Mouse (Mus musculus) right cerebral cortex, postnatal 10 days (tissue): ENCODE results near the gene Cys1.

Source experiments
- DNase-seq, 2 experiments: peaks; one replicate each; pipeline ENCODE4 v3.0.0; 2021; ENCODE audit warnings: low spot score in 2 of 2

The Cys1 gene

DNA sequence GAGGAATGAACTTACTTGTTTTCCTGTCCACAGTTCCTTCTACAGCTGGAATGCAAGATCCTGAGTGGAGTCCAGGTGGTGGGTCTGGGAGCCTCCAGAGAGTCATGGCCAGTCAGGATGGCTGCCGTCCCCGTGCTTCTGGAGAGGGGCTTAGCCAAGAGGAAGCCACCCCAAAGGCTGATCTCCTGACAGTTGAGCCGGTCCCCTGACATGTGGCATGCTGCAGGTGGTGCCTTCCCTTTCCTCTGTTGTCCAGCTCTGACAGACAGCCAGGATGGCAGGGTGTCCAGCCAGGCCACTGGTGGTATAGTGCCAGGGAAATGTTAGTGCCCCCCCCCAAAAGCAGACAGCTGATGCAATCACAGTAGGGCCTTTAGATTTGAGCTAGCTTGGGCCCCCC lies 16.9 kb upstream of the Cys1 start:
- no peak for DNase-seq

DNA sequence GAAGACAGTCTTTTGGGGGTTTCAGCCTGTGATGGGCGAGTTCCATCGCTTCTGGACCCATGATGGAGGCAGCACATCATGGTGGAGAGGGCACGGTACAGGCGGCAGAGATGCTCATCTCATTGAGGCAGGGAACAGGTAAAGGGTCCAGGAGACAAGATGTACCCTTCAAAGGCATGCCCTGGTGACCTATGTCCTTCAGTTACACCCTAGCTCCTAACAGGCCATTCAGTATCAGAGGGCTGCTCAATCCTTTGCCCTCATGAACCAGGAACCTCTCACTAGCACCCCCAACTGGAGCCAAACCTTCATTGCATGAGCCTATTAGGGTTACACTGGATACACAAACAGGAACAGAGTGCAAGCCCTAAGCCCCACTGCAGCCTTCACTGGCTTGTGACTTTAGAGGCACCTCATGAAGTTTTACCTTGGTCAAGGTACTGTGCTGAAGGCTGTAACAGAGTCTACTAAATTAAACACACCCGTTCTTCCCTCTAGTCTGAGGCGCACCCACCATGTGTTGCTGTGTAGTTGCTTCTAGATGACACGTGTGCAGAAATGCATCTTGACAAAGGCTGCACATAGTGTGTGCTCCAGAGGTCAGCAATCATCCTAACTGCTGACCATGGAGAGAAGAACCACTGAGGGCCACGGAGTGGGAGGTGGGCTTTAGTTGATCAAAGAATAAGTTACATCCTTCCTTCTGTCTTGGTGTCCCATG lies 16.0 kb upstream of the Cys1 start:
- no peak for DNase-seq

DNA sequence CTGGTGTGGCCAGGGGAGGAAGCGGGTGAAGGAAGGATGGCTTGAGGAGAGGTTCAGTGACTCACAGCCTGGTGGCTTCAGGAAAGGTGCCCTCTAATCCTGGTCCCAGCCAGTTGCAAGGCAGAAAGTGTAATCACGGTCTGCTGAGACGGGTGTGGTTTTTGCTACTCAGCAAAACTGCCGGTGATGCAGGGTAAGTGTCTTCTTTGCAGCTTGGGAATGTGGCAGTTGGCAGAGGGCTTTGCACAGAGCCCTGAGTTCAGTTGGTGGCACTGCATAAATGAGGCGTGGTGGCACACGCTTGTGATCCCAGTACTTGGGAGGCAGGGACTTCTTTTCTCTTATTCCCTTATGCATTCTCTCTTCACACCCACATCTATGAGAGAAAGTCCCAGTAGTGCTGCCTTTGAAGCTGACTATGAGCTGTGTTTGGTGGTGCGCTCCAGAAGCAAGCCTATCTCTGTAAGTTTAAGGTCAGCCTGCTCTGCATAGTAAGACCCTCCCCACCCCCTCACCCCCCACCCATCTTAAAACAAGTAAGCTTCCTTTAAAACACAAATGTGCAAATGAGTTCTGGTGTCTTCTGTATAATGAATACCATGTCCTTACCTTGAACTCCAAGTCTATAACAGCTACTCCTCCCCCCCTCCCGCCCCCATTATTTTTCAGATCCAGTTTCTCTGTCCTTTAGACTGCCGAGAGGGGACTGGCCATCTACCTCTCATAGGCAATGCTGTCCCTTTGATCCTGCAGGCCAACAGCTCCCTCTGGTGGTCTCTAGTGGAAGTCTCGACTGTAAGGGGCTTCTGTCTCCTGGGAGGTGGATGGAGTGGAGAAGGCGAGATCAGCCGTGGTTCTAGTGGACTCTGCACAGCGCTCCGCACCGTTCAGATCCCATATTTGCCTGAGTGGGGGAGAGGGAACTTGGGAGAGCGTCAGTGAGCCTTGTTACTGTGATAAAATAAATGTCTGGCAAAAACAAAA lies 15.2 kb upstream of the Cys1 start:
- peak; percentile 88 to 93 for DNase-seq

DNA sequence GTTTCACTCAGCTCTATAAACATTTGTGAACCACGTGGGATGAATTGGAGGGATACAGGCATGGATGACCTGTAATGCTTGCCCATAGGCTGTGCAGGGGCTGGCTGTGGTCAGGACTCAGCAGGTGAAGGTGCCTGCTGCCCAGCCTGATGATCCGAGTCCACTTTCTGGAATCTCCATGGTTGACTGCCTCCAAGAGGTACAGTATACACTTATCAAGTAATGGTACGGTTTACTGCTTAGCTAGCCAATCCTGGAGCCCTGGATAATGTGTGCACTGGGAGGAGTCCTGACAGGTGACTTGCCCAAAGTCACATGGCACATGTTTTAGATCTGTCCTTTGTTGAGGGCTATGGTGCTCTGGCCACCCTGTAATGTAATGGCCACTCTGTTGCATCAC lies 8.7 kb upstream of the Cys1 start:
- no peak for DNase-seq

DNA sequence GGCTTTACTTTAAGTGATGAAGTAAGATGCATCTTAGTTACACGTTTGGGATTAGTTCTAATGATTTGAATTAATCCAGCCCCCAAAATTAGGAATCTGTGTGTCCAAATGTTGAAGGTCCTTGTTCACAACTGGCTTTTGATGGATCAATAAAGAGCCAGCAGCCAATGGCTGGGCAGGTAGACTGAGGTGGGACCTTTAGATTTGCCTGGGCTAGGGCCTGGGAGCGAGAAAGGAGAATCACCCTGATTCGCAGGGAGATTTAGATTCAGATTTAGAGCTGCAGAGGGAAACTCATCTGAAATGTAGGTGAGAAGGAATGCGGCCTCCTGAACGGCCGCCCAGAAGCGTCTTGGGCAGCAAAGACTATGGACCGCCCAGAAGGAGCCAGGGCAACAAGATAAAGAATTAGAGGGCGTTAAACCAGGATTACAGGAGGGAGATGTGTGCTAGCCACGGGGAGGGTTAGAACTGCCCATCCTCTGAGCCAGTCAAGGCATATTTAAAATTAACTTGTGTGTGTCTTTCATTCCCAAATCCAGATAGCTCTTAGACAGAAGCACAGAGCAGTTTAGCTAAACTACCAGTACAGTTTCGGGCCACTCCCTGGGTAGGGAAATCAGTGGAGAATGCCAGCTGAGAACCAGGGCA lies 5.2 kb upstream of the Cys1 start:
- no peak for DNase-seq

DNA sequence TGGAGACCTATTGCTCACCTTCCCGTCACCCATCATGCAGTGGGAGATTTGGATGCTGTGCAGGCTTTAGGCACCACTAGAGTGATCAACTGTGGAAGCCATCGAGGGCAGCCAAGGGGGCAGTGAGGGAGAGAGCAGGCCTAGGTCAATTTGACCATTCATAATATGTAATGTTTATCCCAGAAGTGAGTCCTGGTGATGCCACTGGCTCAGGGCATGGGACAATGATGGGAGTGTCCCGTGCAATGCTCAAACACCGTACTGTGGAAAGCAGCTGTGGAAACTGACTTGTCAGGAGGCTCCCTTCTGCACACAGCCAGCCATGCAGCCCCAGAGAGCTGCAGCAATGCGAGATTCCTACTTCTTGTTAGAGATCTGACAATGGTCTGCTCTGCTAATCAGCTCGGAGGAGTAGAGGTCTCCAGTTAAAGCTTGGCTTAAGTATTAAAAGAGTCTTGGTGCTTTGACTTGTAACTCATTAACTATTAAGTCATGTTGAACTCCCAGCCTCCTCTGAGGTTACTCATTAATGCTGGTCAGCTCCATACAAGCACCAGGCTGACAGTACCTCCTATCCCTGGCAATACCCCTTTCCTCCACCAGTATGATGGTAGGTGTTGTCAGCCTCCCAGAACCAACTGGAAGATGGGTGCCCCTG lies 4.6 kb upstream of the Cys1 start:
- no peak for DNase-seq

DNA sequence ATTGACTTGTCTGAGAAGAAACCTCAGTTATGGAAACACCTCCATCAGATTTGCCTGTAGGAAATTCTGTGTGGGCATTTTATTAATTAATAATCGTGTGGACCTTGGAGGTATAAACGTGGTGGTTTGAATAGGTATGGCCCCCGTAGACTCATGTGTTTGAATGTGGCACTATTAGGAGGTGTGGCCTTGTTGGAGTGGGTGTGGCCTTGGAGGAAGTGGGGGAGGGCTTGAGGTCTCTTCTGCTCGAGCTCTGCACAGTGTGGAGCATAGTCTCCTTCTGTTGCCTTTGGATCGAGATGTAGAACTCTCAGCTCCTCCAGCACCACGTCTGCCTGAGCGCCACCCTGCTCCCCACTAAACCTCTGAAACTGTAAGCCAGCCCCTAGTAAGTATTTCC lies 1.8 kb upstream of the Cys1 start:
- DNase-seq, result no peak

DNA sequence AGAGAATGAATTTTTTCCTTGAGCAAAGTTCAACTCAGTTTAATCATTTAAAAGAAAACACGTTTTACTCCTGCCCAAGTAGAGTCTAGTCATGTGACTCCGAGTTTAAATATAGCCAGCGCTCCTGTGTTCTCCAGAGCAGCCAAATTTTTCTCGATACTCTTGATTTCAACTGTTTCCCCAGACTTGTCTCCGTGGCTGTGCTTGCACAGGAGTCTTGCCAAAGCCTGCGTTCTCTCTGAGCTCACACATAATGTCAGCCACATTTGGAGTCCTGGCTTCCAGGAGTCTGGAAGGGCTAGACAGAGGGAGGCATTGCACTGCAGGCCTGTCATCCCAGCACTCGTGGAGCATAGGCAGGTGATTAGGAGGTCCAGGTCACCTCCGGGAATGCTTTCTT lies 950 bp upstream of the Cys1 start:
- peak; percentile 66 to 74 for DNase-seq

DNA sequence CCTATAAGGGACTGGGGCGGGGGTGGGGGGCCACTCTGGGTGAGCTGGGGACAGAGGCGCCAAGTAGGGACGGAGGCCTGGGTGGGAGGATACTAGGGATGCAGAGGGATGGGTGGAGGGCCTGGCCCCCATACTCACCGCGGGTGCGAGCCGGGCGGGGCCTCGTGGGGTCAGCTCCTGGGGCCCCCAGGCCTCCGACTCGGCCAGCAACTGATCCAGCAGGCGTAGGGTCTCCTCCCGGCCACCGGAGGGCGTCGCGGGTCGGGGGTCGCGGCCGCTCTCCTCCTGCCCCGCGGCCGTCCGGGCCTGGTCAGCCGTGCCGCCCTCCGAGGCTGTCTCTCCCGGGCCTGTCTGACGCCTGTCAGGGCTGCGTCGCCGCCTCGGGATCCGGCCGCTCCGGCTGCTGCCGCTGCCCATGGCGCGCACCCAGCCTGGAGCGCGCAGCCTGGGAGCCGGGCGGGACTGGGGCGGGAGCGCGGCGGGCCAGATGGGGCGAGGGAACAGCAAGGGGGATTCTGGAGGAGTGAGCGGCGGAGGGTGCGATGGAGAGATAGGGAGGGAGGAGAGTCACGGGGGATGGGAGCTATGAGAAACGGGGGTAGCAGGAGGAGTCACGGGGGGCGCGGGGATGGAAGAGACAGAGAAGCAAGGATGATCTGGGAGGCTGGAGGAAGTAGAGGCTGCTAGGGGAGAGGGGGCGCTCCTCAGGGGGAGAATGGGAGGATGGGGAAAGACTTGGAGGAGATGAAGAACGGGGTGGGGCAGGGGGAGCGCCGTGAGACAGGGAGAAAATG lies 924 bp downstream of the Cys1 start:
- DNase-seq, result peak; percentile 67 to 71

DNA sequence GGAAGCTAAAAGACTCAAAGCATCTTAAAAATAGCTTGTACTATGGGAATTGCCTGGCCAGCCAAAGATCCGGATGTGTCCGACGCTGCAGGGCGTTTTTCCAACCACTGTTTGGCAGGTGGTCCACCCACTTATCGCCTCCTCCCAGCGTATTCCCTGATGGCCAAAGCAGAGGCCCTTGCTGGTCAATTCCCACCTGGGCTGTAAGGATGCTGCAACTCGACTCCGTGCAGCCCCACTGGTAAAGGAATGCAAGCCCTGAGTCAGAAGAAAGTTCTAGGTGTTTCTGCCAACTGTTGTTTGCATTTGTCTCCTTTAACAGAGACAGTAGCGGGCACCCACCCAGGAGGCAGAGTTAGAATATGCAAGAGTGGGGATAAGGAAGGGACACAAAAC lies 1.5 kb downstream of the Cys1 start:
- DNase-seq, result peak; percentile 49 to 55

DNA sequence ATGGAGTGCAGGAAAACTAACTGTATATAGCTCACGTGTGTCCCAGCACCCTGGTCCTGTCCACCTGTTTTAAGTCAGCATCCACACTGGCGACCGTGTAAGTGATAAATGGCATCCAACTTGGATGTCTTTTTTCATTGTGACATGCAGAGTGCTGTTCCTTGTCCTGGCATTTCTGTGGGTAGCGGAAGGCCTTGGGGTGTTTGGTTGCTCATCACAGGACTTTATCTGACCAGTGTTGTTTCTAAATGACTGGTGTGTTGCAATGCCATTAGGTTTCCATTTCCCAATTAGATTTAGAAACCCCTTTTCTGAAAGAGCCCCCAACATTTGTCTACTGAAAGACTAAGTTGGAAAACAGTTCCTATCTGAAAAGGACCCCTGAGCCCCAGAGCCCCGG lies 19.5 kb downstream of the Cys1 start:
- no peak for DNase-seq

DNA sequence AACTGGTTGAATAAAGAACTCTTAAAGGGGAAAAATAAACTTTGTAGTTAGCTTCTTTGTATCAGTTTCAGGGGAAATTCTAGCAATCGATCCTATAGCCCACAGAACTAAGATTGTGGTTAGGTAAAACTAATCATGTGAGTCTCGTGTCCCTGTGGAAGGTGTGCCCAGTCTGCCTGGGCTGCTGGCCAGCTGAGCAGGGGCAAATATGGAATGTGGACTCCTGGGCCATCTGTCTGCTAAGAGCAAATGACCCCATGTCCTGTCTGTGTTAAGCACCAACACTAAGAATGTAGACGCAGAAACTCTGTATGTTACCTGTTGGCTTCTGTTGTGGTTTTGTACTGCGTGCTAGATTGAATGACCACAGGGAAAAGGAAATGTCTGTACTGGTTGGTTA lies 20.5 kb downstream of the Cys1 start:
- no peak for DNase-seq

DNA sequence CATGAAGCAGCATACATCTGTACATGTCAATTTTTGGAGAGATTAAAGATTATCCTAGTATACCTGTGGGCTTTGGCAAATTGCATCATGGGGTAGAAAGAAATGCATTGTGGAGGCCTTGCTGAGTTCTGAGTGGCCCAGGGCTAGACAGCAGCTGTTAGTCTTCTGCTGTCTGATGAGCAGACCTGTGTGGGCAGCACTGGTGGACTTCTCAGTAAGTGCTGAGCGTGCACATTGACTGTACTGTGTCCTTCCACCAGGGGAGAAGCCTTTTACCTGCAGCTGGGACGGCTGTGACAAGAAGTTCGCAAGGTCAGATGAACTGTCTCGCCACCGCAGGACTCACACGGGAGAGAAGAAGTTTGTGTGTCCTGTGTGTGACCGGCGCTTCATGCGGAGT lies 21.7 kb downstream of the Cys1 start:
- no peak for DNase-seq

DNA sequence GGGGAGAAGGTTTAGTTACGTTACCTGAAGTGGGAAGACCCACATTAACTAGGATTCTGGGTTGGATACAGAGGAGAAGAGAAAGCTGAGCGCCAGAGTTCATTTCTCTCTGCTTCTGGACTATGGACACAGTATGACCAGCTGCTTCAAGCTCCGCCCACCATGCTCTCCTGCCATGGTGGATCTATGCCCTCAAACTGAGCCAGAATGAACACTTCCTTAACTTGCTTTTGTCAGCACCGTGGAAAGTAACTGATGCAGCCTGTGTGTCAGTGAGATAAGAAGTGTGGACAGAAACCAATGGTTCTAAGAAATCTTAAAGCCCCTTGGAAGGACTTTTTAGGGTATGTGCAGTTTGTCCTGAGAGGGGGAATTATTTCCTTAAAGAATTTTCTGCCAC lies 22.6 kb downstream of the Cys1 start:
- no peak for DNase-seq

DNA sequence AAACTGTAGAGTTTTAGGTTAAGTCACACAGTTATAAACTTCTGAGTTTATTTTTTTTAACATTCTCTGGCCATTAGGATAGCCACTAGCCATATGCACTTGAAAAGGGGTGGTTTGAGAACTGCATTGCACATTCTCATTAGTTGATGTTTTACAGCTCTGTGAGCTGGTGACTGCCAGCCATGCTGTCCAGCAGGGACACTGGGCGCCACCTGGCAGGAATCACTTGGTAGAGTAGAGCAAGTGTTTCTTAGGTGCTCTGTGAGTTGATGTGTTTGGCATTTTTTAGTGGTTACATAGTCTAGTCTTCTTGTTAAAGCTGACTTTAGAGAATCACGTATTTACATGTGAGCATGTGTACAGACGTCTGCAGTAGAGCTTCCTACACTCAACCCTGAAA lies 25.2 kb downstream of the Cys1 start:
- DNase-seq, result no peak

DNA sequence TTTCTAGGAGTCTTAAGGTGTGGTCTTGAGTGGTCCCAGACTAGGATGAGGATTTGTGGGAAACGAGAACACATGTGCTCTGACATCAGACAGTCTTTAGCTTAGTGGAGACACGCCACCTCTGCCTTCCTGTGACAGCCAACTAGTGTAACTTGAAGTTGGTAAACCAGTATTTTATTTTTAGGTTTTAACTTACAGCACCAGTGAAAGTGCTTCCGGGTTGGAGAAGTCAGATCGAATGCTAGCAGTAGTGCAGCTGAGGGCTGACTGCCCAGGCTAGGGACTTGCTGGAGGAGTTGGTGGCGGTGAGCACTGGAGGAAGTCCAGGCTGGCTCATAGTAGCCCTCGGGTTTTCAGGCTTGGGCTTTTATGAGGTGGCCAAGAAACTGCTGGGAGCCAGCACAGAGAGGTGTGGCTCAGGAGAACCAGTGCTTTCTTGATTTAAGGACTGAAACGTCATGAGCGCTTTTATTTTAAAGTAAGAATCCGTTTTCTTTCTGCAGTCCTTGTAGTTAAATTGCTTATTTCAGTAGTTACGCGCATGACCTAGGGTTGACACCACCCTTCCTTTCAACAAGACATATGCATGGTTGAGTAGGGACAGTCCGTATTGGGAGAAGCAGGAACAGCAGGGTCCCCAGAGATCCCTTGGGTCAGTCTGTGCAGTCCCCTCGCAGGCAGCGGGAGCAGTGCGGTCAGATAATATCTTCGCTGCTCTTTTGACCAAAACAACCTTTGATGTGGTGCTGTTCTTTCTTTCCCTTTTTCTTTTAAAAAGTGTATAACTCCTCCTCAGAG lies 27.3 kb downstream of the Cys1 start:
- peak; percentile 45 for DNase-seq

DNA sequence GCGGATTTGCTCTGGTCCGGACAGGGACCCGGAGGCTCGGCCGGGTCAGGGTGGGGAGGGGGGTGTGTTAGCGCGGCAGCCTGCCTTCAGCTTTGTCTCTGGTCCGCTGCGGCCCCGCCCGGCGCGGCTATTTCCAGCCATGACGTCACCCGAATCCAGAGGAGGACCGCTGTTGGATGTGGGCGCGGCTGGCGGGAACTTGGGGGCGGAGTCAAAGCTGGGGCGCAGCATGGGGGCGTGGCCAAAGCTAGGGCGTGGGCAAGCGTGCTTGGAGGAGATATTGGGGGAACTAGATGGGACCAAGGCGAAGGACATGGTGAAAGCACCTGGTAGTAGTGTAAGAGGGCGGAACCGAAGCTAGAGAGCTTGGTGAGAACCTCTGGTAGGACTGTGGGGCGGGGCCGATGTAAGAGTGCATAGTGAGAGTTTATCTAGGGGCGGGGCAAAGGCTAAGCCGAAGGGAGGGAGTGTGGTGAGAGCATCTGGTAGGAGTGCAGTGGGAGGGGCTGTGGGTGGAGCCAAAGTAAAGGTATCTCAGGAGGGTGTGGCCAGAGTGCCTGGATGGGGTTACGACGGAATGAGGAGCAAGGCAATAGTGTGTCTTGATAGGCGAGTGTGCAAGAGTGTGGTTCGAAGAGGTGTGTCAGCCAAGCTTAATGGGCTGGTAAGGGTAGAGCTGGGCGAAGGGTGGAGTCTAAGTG lies 29.8 kb downstream of the Cys1 start:
- peak; percentile 94 for DNase-seq

DNA sequence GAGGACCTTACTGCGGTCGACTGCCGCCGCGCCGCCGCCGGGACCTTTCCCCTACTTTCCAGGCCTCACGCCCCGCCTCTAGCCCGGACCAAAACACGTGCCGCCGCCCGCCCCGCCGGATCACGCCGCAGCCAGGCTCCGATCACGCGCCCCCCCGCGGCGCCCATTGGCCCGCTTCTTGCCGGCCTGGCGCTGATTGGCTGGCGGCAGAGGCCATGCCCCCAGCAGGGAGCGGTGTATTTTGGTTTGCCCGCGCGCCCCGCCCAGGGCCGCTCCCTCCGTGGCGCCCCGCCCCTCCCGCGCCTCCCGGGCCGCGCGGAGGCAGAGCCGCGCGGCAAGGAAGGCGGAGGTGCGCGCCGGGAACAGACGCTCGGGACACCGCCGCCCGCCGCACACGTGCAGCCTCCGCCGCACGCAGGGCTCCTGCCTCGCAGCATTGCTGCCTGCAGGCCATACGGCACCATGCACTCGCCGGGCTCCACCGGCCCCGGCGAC lies 30.5 kb downstream of the Cys1 start, which contains the start of gene Klf11:
TSS of gene Klf11 (plus strand) at position 212 of the 495 bp plus-strand sequence.
- peak; percentile 97 to 98 for DNase-seq

DNA sequence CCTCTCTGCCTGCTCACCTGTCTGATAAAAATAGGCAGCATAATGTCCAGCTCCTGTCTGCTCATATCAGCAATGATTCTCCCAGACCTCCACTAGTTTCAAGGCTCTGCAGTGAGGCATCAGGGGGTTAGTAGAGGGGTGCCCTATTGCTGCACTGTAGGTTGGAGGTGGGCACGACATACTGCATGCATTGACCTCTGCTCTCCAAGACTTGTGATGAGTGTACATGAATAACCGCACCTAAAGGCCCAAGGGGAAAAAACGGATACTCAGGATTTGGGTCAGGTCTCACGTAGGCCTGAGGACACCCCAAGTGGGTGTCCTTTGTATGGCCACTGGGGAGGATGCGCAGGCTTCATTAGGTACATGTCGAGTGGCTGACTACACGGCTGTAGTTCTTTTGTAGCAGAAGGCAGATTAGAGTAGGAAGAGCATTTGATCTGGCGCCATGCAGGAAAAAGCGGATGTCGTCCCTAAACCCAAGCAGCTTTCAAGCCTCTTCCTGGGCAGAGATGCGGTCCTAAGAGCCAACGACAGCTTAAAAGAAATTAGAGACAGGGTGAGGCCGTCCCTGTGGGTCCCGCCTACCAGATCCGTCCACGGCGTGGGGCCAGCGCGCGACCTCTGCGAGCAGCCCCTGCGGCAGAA lies 31.1 kb downstream of the Cys1 start:
- DNase-seq, result no peak
